In genomic region chr7:113220691-113221238, GRCm38 (mm10) we compare ENCODE assay signal across 31 mouse cellular contexts. TPM values are rescaled to one million over a fixed set of nuclear protein-coding genes. Genes with fewer than 3 reads are reported as not detected.
A peak's percentile ranks its signal among the peaks of the same experiment; 100 is the strongest.
DNase-seq lines count a peak whose midpoint lies in the region; ATAC-seq lines count a peak whose summit lies in the region.
"Had no signal": no experiment of that assay in that cellular context is flagged by ENCODE, and none has a peak within 500 bp of the region (broad histone marks: within the 10 kb centered on the region; RNA-seq: fewer than 3 reads in every experiment).

No protein-coding gene starts in this region.

- H3K36me3 ChIP-seq in hindbrain, embryonic 13.5 days: no peaks in the 10 kb centered on the region
- H3K36me3 ChIP-seq in hindbrain, embryonic 12.5 days: no peaks in the 10 kb centered on the region
- H3K36me3 ChIP-seq: embryonic facial prominence, embryonic 13.5 days; forebrain, embryonic 12.5 days; limb, embryonic 12.5 days; liver, embryonic 15.5 days; midbrain, embryonic 15.5 days; neural tube, embryonic 12.5 days; stomach, embryonic 15.5 days had no signal

- no peak overlapping the region for H3K4me3 ChIP-seq in hindbrain, embryonic 13.5 days
- H3K4me3 ChIP-seq in hindbrain, embryonic 12.5 days: no peak overlapping the region
- H3K4me3 ChIP-seq: embryonic facial prominence, embryonic 13.5 days; erythroblast, embryonic 14.5 days; forebrain, embryonic 12.5 days; limb, embryonic 12.5 days; liver, embryonic 15.5 days; midbrain, embryonic 15.5 days; neural tube, embryonic 12.5 days; stomach, embryonic 15.5 days had no signal

- no peaks in the 10 kb centered on the region for H3K9me3 ChIP-seq in hindbrain, embryonic 13.5 days
- H3K9me3 ChIP-seq in hindbrain, embryonic 12.5 days (replicated peaks): no peaks in the 10 kb centered on the region
- H3K9me3 ChIP-seq: embryonic facial prominence, embryonic 13.5 days; forebrain, embryonic 12.5 days; limb, embryonic 12.5 days; liver, embryonic 15.5 days; midbrain, embryonic 15.5 days; neural tube, embryonic 12.5 days; stomach, embryonic 15.5 days had no signal

- H3K9ac ChIP-seq in hindbrain, embryonic 13.5 days: no peak overlapping the region
- H3K9ac ChIP-seq in hindbrain, embryonic 12.5 days: no peak overlapping the region
- H3K9ac ChIP-seq: embryonic facial prominence, embryonic 13.5 days; forebrain, embryonic 12.5 days; forebrain, postnatal 0 days; limb, embryonic 12.5 days; liver, embryonic 15.5 days; lung, embryonic 14.5 days; midbrain, embryonic 15.5 days; neural tube, embryonic 12.5 days; stomach, embryonic 15.5 days had no signal

- H3K4me1 ChIP-seq in hindbrain, embryonic 13.5 days (replicated peaks): peaks cover 8% of the 10 kb centered on the region
- H3K4me1 ChIP-seq in hindbrain, embryonic 12.5 days: no peaks in the 10 kb centered on the region
- H3K4me1 ChIP-seq: embryonic facial prominence, embryonic 13.5 days; forebrain, embryonic 12.5 days; limb, embryonic 12.5 days; liver, embryonic 15.5 days; midbrain, embryonic 15.5 days; neural tube, embryonic 12.5 days had no signal

- no peak for DNase-seq in frontal cortex, postnatal 10 days (ENCODE audit: low spot score in 2 of 2)
- DNase-seq in right cerebral cortex, postnatal 14 days: peak; percentile 5
- no peak for DNase-seq in right cerebral cortex, adult 18-20 months
- DNase-seq in urinary bladder, postnatal 4 days (ENCODE audit: low spot score in 2 of 2): no peak
- DNase-seq: adrenal gland, postnatal 10 days; cerebellum, adult 11-12 months; cerebellum, adult 9-11 months; embryo, embryonic 11 days; forebrain, postnatal 0 days; heart, adult 18-20 months; kidney, adult 8-10 months; kidney, postnatal 4 days; layer of hippocampus, adult 9-11 months; lung, embryonic 14.5 days; lung, postnatal 14 days; right cerebral cortex, postnatal 25 days had no signal

- no peak overlapping the region for H3K4me2 ChIP-seq in hindbrain, embryonic 13.5 days
- H3K4me2 ChIP-seq in hindbrain, embryonic 12.5 days (replicated peaks): no peak overlapping the region
- H3K4me2 ChIP-seq: embryonic facial prominence, embryonic 13.5 days; forebrain, embryonic 12.5 days; heart, embryonic 11.5 days; limb, embryonic 12.5 days; liver, embryonic 15.5 days; lung, embryonic 14.5 days; midbrain, embryonic 15.5 days; neural tube, embryonic 12.5 days; stomach, embryonic 15.5 days had no signal

- H3K27ac ChIP-seq in hindbrain, embryonic 13.5 days: 0 out of 2 replicates have a peak overlapping the region, but pooled peaks have one; percentile 20
- no peak overlapping the region for H3K27ac ChIP-seq in hindbrain, embryonic 12.5 days
- H3K27ac ChIP-seq: embryonic facial prominence, embryonic 13.5 days; forebrain, embryonic 12.5 days; kidney, postnatal 0 days; limb, embryonic 12.5 days; liver, embryonic 15.5 days; midbrain, embryonic 15.5 days; neural tube, embryonic 12.5 days; stomach, embryonic 15.5 days had no signal

- WGBS in hindbrain, embryonic 13.5 days: 60% methylated on average over 6 of the region's 6 CpGs
- WGBS in hindbrain, embryonic 12.5 days: 66% methylated on average over 6 of the region's 6 CpGs

- no peaks in the 10 kb centered on the region for H3K27me3 ChIP-seq in hindbrain, embryonic 13.5 days
- H3K27me3 ChIP-seq in hindbrain, embryonic 12.5 days: no peaks in the 10 kb centered on the region
- H3K27me3 ChIP-seq: forebrain, embryonic 12.5 days; limb, embryonic 12.5 days; liver, embryonic 15.5 days; midbrain, embryonic 15.5 days; neural tube, embryonic 12.5 days; stomach, embryonic 15.5 days had no signal

- ATAC-seq in frontal cortex, adult (ENCODE audit: low TSS enrichment): peak; percentile 20; the same call in 1 of the 2 replicates
- no peak for ATAC-seq in hindbrain, embryonic 13.5 days (ENCODE audit: low FRiP score)
- no peak for ATAC-seq in hindbrain, embryonic 12.5 days (ENCODE audit: low FRiP score)
- no peak for ATAC-seq in activated CD4-positive, CD25-positive, alpha-beta regulatory T cell, adult 4 months
- ATAC-seq: forebrain, postnatal 0 days; intestine, embryonic 16.5 days; midbrain, embryonic 15.5 days had no signal

RNA-seq across cellular contexts. Expression of gene Arntl, which starts 13.5 kb away (rescaled TPM):
- polyA plus RNA-seq in hindbrain, embryonic 13.5 days (2015; fragmentation: Nextera tagmentation; extraction: Ambion mirVana): 11.5 and 13.2 TPM in 2 replicates
- 9.1 and 9.5 TPM in 2 replicates for polyA plus RNA-seq in hindbrain, embryonic 12.5 days (2016; fragmentation: Nextera tagmentation; extraction: Ambion mirVana)
- polyA plus RNA-seq in activated CD4-positive, CD25-positive, alpha-beta regulatory T cell, adult 4 months (2017; shearing (Covaris generic)): 10 to 100 TPM; 21.4 to 27.8 TPM
